Mouse (Mus musculus): ENCODE measurements around the gene Tmem94. TPM values are rescaled to one million over a fixed set of nuclear protein-coding genes. Genes with fewer than 3 reads are reported as not detected.

Tmem94 gene
- polyA plus RNA-seq, 1 experiment from 2014 or later, result 39.6 TPM

DNA sequence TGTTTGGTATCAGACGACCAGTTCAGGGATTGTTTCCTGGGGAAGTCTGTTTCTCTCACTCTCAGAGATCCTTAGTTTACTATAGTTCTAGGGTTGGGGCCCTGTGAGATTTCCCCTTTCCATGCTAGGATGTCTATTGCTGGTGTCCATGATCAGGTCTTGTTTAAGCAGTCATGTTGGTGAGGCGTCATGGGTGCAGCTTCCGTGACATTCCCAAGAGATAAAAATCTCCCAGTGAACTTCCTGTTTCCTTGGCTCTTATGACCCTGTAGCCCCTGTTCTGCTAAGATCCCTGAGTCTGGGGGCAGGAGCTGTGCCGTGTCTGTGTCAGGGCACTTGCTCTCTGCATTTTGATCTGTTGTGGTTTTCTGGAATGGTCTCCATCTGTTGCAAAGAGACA lies 9.4 kb downstream of the Tmem94 start:
- Histone ChIP-seq H3K27me3 (ENCODE audit: low read depth, poor library complexity, severe bottlenecking) (0 out of 2 replicates have a peak, but pooled peaks cover 12% of the 10 kb centered on the region), H3K27ac (replicated peaks) (no peak overlapping the region), H3K4me3 (no peak overlapping the region), H3K4me1 (peaks cover 64% of the 10 kb centered on the region), H3K9me3 (replicated peaks) (no peaks in the 10 kb centered on the region; the same call in 1 of the 2 replicates), H3K36me3 (peaks cover 29% of the 10 kb centered on the region)
- no peak for DNase-seq (ENCODE audit: low spot score)
- WGBS, result 72% methylated on average over 4 of the region's 4 CpGs

DNA sequence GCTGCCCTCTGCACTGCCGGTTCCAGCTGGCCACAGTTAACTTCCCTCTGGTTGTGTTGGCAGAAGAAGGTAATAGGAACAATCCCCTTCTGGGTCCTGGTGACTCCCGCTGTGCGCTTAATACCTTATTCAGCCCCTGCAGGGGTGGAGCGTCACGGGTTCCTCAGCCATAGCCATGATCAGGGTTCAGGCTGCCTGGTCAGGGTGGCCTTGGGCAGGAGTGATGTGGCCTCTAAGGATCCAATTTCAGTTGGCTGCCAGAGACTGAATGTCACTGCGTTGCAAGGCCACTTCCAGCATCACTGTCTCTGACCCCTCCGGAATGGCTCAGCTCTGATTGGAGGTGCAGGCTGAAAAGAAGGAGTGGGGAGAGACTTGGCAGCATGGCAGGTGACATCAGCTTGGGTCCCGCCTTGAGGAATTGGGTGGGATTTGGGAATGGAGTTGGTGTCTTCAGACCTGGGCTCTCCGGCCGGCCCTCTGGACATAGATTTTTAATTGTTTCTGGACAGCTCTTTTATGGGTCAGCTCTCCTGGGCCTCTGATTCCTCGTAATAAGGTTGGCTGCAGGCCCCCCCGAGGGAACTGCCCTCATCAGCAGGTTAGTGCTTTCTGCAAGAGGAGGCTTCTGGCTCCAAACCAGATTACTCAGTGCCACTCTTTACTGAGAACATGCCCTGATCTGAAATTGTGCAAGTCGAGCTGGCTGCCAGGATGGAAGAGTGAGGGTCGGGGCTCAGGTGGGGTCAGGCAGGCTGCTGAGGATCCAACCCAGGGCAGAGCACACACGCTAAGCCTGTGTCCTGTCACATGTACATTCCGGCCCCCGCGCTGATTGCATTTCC lies 10.8 kb downstream of the Tmem94 start:
- peaks cover 69% of the 10 kb centered on the region for H3K4me1 ChIP-seq

GRCm38 (mm10) chr11:115776954-115777353 lies 11.7 kb downstream of the Tmem94 start:
- Histone ChIP-seq H3K27ac (replicated peaks) (peak overlapping the region; percentile 75), H3K36me3 (peaks cover 17% of the 10 kb centered on the region), H3K9me3 (replicated peaks) (no peaks in the 10 kb centered on the region; the same call in 1 of the 2 replicates), H3K27me3 (ENCODE audit: low read depth, poor library complexity, severe bottlenecking) (0 out of 2 replicates have a peak, but pooled peaks cover 12% of the 10 kb centered on the region), H3K4me1 (peaks cover 78% of the 10 kb centered on the region), H3K4me3 (no peak overlapping the region)
- DNase-seq (ENCODE audit: low spot score), result no peak
- 40% methylated on average over 9 of the region's 9 CpGs for WGBS

More for the DNA sequence above, 10.8 kb downstream of the Tmem94 start:
- DNase-seq (ENCODE audit: low spot score), result no peak
- Histone ChIP-seq H3K36me3 (peaks cover 20% of the 10 kb centered on the region), H3K4me3 (peak overlapping the region; percentile 0; the same call in 1 of the 2 replicates), H3K27ac (replicated peaks) (peak overlapping the region; percentile 75), H3K27me3 (ENCODE audit: low read depth, poor library complexity, severe bottlenecking) (0 out of 2 replicates have a peak, but pooled peaks cover 12% of the 10 kb centered on the region), H3K9me3 (replicated peaks) (no peaks in the 10 kb centered on the region; the same call in 1 of the 2 replicates)
- WGBS, result 41% methylated on average over 18 of the region's 18 CpGs

DNA sequence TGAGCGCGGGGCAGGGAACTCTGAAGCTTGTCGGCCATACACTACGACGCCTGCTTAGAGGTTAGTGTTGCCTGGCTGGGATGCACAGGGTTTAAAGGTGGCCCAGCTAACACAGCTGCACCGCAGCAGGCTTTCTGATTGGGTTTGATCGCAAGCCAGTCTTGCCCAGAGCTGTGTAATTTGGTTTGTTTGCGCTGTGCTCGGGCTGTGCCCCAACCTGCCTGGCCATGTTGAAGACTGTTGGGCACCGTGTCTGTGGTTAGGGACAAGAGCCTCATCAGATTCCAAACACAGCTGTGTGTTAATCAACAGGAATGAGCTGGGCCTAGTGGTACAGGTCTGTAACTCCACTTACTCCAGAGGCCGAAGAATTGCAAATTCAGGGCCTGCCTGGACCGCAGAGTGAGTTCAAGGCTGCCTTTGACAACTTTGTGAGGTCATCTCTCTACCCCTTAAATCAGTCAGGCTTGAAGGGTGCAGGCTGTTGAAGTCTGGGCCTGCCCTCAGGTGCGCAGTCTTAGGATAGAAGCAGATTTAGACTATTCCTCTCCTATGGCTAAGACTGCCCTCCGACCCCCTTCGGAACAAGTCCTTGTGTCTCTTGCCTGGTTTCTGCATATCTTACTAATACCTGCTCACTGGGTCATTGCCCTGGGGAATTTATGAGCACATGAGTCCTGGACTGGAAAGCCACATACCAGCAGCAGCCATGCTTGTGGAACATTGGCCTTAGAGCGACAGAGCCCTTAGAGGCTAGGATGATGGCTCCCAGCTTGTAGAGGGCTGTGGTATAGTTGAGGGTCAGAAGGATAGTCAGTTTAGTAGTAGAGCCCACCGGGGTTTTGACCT lies 12.5 kb downstream of the Tmem94 start:
- WGBS, result 80% methylated on average over 17 of the region's 17 CpGs
- Histone ChIP-seq H3K27ac (replicated peaks) (peak overlapping the region; percentile 75), H3K4me3 (no peak overlapping the region), H3K4me1 (peaks cover 85% of the 10 kb centered on the region), H3K9me3 (replicated peaks) (no peaks in the 10 kb centered on the region; the same call in 1 of the 2 replicates), H3K36me3 (peaks cover 12% of the 10 kb centered on the region), H3K27me3 (ENCODE audit: low read depth, poor library complexity, severe bottlenecking) (0 out of 2 replicates have a peak, but pooled peaks cover 12% of the 10 kb centered on the region)
- peak; percentile 12 for DNase-seq (ENCODE audit: low spot score)

DNA sequence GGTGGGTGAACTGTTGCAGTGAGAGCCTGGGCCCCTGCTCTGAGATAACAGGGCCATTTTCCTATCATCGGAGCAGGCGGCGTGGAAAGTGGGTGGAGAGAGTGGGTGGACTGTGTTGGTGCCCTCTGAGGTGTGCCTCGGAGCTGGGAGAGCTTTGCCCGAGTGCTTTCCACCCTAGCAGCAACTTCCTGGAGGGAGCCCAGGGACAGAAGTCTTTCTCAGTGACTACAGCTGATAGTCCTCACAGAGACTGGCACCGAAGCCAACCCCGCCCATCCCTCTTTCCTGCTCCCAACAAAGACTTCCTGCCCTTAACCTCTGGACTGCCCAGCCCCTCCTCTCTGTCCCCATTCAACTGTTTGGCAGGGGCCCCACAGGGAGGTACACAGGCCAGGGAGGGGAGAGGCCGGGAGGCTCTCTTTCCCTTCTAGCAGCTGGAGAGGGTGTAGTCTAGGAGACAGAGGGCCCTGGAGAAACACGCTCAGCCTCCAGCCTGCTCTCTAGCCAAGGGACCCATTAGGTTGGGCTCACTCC lies 13.9 kb downstream of the Tmem94 start:
- H3K9me3 ChIP-seq (replicated peaks), result no peaks in the 10 kb centered on the region
- 7% methylated on average over 9 of the region's 9 CpGs for WGBS

DNA sequence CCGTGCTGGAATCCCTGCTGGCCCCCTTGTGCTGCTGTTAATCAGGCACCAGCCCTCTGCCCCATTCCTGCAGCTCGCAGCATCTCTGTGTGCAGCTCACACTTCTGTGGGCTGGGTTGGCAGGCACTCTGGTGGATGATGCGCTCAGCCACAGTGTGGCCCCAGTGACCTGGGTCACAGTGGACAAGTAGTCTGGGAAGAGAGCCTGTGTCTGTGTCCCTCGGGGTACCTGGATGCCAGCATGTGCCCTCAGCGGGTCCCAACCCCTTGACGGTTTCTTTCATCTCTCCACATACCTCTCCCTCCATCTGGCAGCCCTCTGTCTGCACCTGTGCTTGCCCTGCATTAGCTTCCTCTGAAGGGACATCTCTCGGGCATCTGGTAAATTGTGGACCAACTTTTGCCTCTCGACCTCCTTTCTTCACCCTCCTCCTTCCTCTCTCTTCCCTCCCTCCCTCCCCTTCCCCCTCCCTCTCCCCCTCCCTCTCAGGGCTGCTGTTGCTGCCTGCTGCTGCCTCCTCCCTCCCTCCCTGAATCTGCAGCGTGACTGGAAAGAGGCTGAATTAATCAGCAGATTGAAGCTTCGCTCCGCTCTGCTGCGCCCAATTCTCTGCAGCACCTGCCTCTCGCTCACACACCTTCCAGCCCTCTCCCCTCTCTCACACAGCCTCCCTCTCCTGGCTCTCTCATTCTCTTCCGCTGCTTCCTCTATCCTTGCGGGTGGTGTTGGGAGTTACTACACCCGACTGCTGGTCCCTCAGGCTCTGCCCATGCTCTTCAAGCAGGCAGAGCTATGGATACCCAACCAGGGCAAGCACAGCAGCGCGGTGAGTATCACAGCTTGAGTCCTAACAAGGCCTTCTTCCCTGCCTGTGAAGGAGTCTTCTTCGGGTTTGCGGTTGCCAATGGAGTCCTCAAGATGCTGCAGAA lies 15.2 kb downstream of the Tmem94 start:
- peaks cover 92% of the 10 kb centered on the region for H3K4me1 ChIP-seq
- 0 out of 2 replicates have a peak, but pooled peaks cover 12% of the 10 kb centered on the region for H3K27me3 ChIP-seq (ENCODE audit: low read depth, poor library complexity, severe bottlenecking)
- peak overlapping the region; percentile 48 for H3K4me3 ChIP-seq
- peak; percentile 75 for DNase-seq (ENCODE audit: low spot score)
- WGBS, result 8% methylated on average over 20 of the region's 20 CpGs
- H3K9me3 ChIP-seq (replicated peaks), result no peaks in the 10 kb centered on the region
- peak overlapping the region; percentile 92 for H3K27ac ChIP-seq (replicated peaks)
- peaks cover 9% of the 10 kb centered on the region for H3K36me3 ChIP-seq

More for the DNA sequence above, 13.9 kb downstream of the Tmem94 start:
- DNase-seq (ENCODE audit: low spot score), result peak; percentile 90
- H3K4me3 ChIP-seq, result peak overlapping the region; percentile 48
- H3K27me3 ChIP-seq (ENCODE audit: low read depth, poor library complexity, severe bottlenecking), result 0 out of 2 replicates have a peak, but pooled peaks cover 12% of the 10 kb centered on the region
- peaks cover 6% of the 10 kb centered on the region; the same call in 1 of the 2 replicates for H3K36me3 ChIP-seq
- peak overlapping the region; percentile 92 for H3K27ac ChIP-seq (replicated peaks)
- H3K4me1 ChIP-seq, result peaks cover 94% of the 10 kb centered on the region

- peak overlapping the region; percentile 69; the same call in 1 of the 2 replicates for H3K27ac ChIP-seq (replicated peaks)
- H3K36me3 ChIP-seq, result peaks cover 62% of the 10 kb centered on the region
- WGBS, result 73% methylated on average over 6 of the region's 6 CpGs
These were observed 21.2 kb downstream of the Tmem94 start for GRCm38 (mm10) chr11:115786473-115786872.

GRCm38 (mm10) chr11:115789787-115790186 lies 24.6 kb downstream of the Tmem94 start:
- Histone ChIP-seq H3K4me1 (peaks cover 22% of the 10 kb centered on the region), H3K4me3 (no peak overlapping the region), H3K27ac (replicated peaks) (no peak overlapping the region; the same call in 1 of the 2 replicates), H3K27me3 (ENCODE audit: low read depth, poor library complexity, severe bottlenecking) (no peaks in the 10 kb centered on the region), H3K9me3 (replicated peaks) (no peaks in the 10 kb centered on the region), H3K36me3 (peaks cover 95% of the 10 kb centered on the region)
- DNase-seq (ENCODE audit: low spot score), result no peak
- 95% methylated on average over 7 of the region's 7 CpGs for WGBS

More at GRCm38 (mm10) chr11:115786473-115786872, 21.2 kb downstream of the Tmem94 start:
- no peaks in the 10 kb centered on the region for H3K9me3 ChIP-seq (replicated peaks)
- peaks cover 47% of the 10 kb centered on the region for H3K4me1 ChIP-seq
- no peak for DNase-seq (ENCODE audit: low spot score)
- no peak overlapping the region for H3K4me3 ChIP-seq
- no peaks in the 10 kb centered on the region for H3K27me3 ChIP-seq (ENCODE audit: low read depth, poor library complexity, severe bottlenecking)

GRCm38 (mm10) chr11:115791919-115792318 lies 26.7 kb downstream of the Tmem94 start:
- Histone ChIP-seq H3K9me3 (replicated peaks) (no peaks in the 10 kb centered on the region), H3K4me1 (0 out of 2 replicates have a peak, but pooled peaks cover 3% of the 10 kb centered on the region), H3K36me3 (peaks cover 99% of the 10 kb centered on the region), H3K4me3 (no peak overlapping the region), H3K27me3 (ENCODE audit: low read depth, poor library complexity, severe bottlenecking) (no peaks in the 10 kb centered on the region), H3K27ac (replicated peaks) (no peak overlapping the region)
- WGBS, result 93% methylated on average over 16 of the region's 16 CpGs
- DNase-seq (ENCODE audit: low spot score), result no peak

- Histone ChIP-seq H3K4me1 (0 out of 2 replicates have a peak, but pooled peaks cover 3% of the 10 kb centered on the region), H3K4me3 (no peak overlapping the region), H3K36me3 (peaks cover 99% of the 10 kb centered on the region), H3K27me3 (ENCODE audit: low read depth, poor library complexity, severe bottlenecking) (no peaks in the 10 kb centered on the region), H3K9me3 (replicated peaks) (no peaks in the 10 kb centered on the region), H3K27ac (replicated peaks) (0 out of 2 replicates have a peak overlapping the region, but pooled peaks have one; percentile 6)
- no peak for DNase-seq (ENCODE audit: low spot score)
- 89% methylated on average over 14 of the region's 14 CpGs for WGBS
These were observed 27.1 kb downstream of the Tmem94 start for GRCm38 (mm10) chr11:115792353-115792752.

DNA sequence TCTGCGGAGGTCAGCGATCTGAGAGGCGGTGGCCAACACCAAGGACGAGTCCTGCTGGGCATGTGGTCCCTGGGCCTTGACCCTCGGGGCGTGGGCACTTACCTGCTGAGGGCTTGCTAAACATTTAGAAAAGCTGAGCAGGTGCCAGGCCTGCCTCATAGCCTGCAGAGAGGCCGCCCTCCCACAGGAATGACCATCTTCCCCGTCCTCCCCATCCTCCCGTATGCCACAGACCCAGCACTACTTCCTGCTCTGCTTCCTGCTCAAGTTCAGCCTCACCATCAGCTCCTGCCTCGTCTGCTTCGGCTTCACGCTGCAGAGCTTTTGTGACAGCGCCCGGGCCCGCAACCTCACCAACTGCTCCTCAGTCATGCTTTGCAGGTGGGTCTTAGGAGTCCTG lies 31.7 kb downstream of the Tmem94 start:
- WGBS, result 81% methylated on average over 15 of the region's 15 CpGs
- no peaks in the 10 kb centered on the region; the same call in 1 of the 2 replicates for H3K4me1 ChIP-seq
- no peaks in the 10 kb centered on the region for H3K27me3 ChIP-seq (ENCODE audit: low read depth, poor library complexity, severe bottlenecking)
- H3K36me3 ChIP-seq, result peaks cover 100% of the 10 kb centered on the region
- no peak overlapping the region for H3K4me3 ChIP-seq
- no peak for DNase-seq (ENCODE audit: low spot score)
- no peak overlapping the region; the same call in 1 of the 2 replicates for H3K27ac ChIP-seq (replicated peaks)
- H3K9me3 ChIP-seq (replicated peaks), result no peaks in the 10 kb centered on the region

All from midbrain, embryonic 10.5 days (tissue).